9 mouse cellular contexts compared by ENCODE assay signal in the genomic region with DNA sequence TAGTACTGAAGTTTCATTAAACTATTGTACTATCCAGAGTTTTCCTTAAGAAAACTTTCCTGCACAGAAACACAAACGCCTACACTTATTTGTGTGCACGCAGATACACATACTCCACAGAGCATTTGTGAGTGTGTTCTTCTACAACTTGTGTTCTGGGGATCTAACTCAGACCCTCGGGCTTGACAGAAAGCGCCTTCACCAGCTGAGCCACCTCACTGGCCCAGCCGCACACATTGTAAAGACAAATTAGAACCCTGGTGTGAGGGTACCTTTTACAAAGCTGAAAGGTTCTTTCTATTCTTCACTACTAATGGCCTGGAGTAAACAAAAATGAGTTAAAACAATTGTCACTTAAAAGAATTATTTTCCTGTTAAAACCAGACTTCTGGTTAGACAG. TPM values are rescaled to one million over a fixed set of nuclear protein-coding genes. Genes with fewer than 3 reads are reported as not detected.
DNase-seq lines count a peak whose midpoint lies in the region; ATAC-seq and TF ChIP-seq lines count a peak whose summit lies in the region.
"Had no signal": no experiment of that assay in that cellular context is flagged by ENCODE, and none has a peak within 500 bp of the region (broad histone marks: within the 10 kb centered on the region; RNA-seq: fewer than 3 reads in every experiment).

No protein-coding gene starts in this region.

- H3K27ac ChIP-seq in lung, embryonic 14.5 days (ENCODE audit: low read depth): no peak overlapping the region
- no peak overlapping the region for H3K27ac ChIP-seq in intestine, embryonic 15.5 days
- H3K27ac ChIP-seq in stomach, embryonic 14.5 days (ENCODE audit: low read length): no peak overlapping the region

- H3K9me3 ChIP-seq in lung, embryonic 14.5 days (ENCODE audit: low read depth, low read length): no peaks in the 10 kb centered on the region
- no peaks in the 10 kb centered on the region for H3K9me3 ChIP-seq in intestine, embryonic 15.5 days
- H3K9me3 ChIP-seq in stomach, embryonic 14.5 days (ENCODE audit: control insufficient read depth, low read depth, low read length): no peaks in the 10 kb centered on the region

- DNase-seq in heart, adult 11 months: peak; percentile 61
- DNase-seq in heart, postnatal 14 days: no peak
- DNase-seq in lung, embryonic 14.5 days: no peak
- DNase-seq in lung, adult 18-20 months: no peak
- DNase-seq in adrenal gland, postnatal 14 days: no peak
- DNase-seq in layer of hippocampus, adult 9-11 months: no peak
- DNase-seq: lung, postnatal 14 days had no signal

- no peaks in the 10 kb centered on the region for H3K27me3 ChIP-seq in lung, embryonic 14.5 days (ENCODE audit: insufficient read depth, low read length)
- no peaks in the 10 kb centered on the region for H3K27me3 ChIP-seq in intestine, embryonic 15.5 days (replicated peaks)
- H3K27me3 ChIP-seq in stomach, embryonic 14.5 days (ENCODE audit: control insufficient read depth, insufficient read depth, low read length): no peaks in the 10 kb centered on the region

- WGBS in lung, embryonic 14.5 days: 88% methylated on average over 5 of the region's 5 CpGs
- 88% methylated on average over 5 of the region's 5 CpGs for WGBS in intestine, embryonic 15.5 days
- WGBS in stomach, embryonic 14.5 days: 86% methylated on average over 5 of the region's 5 CpGs

- H3K4me1 ChIP-seq in lung, embryonic 14.5 days (ENCODE audit: insufficient read depth): peaks cover 14% of the 10 kb centered on the region; the same call in 1 of the 2 replicates
- H3K4me1 ChIP-seq in intestine, embryonic 15.5 days (replicated peaks): peaks cover 3% of the 10 kb centered on the region; the same call in 1 of the 2 replicates
- H3K4me1 ChIP-seq in stomach, embryonic 14.5 days (ENCODE audit: control insufficient read depth, insufficient read depth, low read length): peaks cover 14% of the 10 kb centered on the region

- TF ChIP-seq CTCF in lung, embryonic 14.5 days (IDR thresholded peaks at IDR 0.05; ENCODE audit: low read depth): no peak

- peaks cover 49% of the 10 kb centered on the region for H3K36me3 ChIP-seq in lung, embryonic 14.5 days (ENCODE audit: insufficient read depth)
- peaks cover 16% of the 10 kb centered on the region for H3K36me3 ChIP-seq in intestine, embryonic 15.5 days
- H3K36me3 ChIP-seq in stomach, embryonic 14.5 days (ENCODE audit: control insufficient read depth, insufficient read depth, low read length): peaks cover 23% of the 10 kb centered on the region

- H3K4me3 ChIP-seq in lung, embryonic 14.5 days (ENCODE audit: low read depth, low read length): peak overlapping the region; percentile 97; the same call in 1 of the 2 replicates
- H3K4me3 ChIP-seq in intestine, embryonic 15.5 days (replicated peaks): no peak overlapping the region
- H3K4me3 ChIP-seq in stomach, embryonic 14.5 days (ENCODE audit: low read depth, low read length): 0 out of 2 replicates have a peak overlapping the region, but pooled peaks have one; percentile 84

- H3K9ac ChIP-seq in lung, embryonic 14.5 days: no peak overlapping the region
- no peak overlapping the region for H3K9ac ChIP-seq in intestine, embryonic 15.5 days
- no peak overlapping the region for H3K9ac ChIP-seq in stomach, embryonic 14.5 days (replicated peaks; ENCODE audit: low read depth, low read length)

- H3K4me2 ChIP-seq in lung, embryonic 14.5 days: peak overlapping the region; percentile 74
- peak overlapping the region; percentile 53; the same call in 1 of the 2 replicates for H3K4me2 ChIP-seq in intestine, embryonic 15.5 days (replicated peaks)
- H3K4me2 ChIP-seq in stomach, embryonic 14.5 days (replicated peaks; ENCODE audit: low read depth, low read length): peak overlapping the region; percentile 60; the same call in 1 of the 2 replicates

- intact Hi-C loops in heart, postnatal 14 days (cut with DNase I): loop anchor here (5.0 to 10.0 kb wide), 3 partner anchors 68 to 293 kb away; no protein-coding TSS in a partner anchor

- ATAC-seq in lung, embryonic 14.5 days (ENCODE audit: insufficient read depth): no peak
- ATAC-seq in intestine, embryonic 15.5 days: no peak
- no peak for ATAC-seq in stomach, embryonic 14.5 days (ENCODE audit: insufficient number of reproducible peaks, insufficient read depth, low FRiP score, low read depth)

RNA-seq across cellular contexts. Expression of gene Zfp706, which starts 2.7 kb away (rescaled TPM):
- 100 to 1,000 TPM; 194 to 211 TPM for total RNA-seq in heart, postnatal 14 days (2021)
- 417 and 428 TPM in 2 replicates for polyA plus RNA-seq in lung, embryonic 14.5 days (2014; fragmentation: Nextera tagmentation; extraction: Ambion mirVana)
- 544 and 685 TPM in 2 replicates for polyA plus RNA-seq in intestine, embryonic 15.5 days (2015; fragmentation: Nextera tagmentation; extraction: Ambion mirVana)
- 417 and 432 TPM in 2 replicates for polyA plus RNA-seq in stomach, embryonic 14.5 days (2014; fragmentation: Nextera tagmentation; extraction: Ambion mirVana)
- 176 and 193 TPM in 2 replicates for total RNA-seq in adrenal gland, postnatal 14 days (2021)
